Mouse (Mus musculus): ENCODE measurements at regions not wholly inside any gene's neighbourhood (a gene's known extent, or its start where the extent isn't known, plus 50 kb on each side); places are given as distances from the start of the nearest gene placed in this dataset.
A peak's percentile ranks its signal among the peaks of the same experiment; 100 is the strongest.

DNA sequence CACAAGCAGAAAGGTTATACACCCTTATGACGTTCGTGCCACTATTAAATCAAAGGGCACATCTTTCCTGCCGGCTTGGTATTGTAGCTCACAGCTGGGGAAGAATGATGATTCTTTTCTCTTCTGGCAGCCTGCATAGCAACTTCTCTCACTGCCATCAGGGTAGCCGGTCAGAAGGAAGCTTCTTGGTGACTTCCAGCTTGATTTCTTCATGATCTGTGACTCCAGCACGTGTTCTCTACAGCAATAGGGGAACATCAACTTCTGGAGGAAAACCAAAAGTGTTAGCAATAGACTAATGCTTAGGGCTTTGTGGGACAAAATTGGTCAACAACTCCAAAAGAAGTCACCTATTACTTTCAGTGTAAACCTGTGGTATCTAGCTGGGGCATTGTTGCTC, 202.9 kb upstream of the Rgs18 start:
- Histone ChIP-seq H3K27me3 (ENCODE audit: control insufficient read depth, insufficient read depth, low read length) (no peaks in the 10 kb centered on the region), H3K27ac (ENCODE audit: low read depth, low read length) (no peak overlapping the region), H3K4me3 (ENCODE audit: low read depth, low read length) (no peak overlapping the region), H3K4me2 (no peak overlapping the region), H3K36me3 (ENCODE audit: control insufficient read depth, insufficient read depth, low read length) (no peaks in the 10 kb centered on the region), H3K4me1 (ENCODE audit: control insufficient read depth, insufficient read depth, low read length) (no peaks in the 10 kb centered on the region), H3K9ac (ENCODE audit: low read depth, low read length) (no peak overlapping the region), H3K9me3 (replicated peaks; ENCODE audit: control insufficient read depth, low read length) (no peaks in the 10 kb centered on the region)
- WGBS (ENCODE audit: insufficient replicate concordance), result 69% methylated on average over 5 of the region's 5 CpGs
- ATAC-seq (replicated peaks; ENCODE audit: insufficient number of reproducible peaks, low FRiP score, low TSS enrichment), result no peak

GRCm38 (mm10) chr1:144965736-144966135, 190.5 kb upstream of the Rgs18 start:
- Histone ChIP-seq H3K4me1 (ENCODE audit: control insufficient read depth, insufficient read depth, low read length) (no peaks in the 10 kb centered on the region), H3K27ac (ENCODE audit: low read depth, low read length) (no peak overlapping the region), H3K9ac (ENCODE audit: low read depth, low read length) (no peak overlapping the region), H3K4me3 (ENCODE audit: low read depth, low read length) (no peak overlapping the region), H3K27me3 (ENCODE audit: control insufficient read depth, insufficient read depth, low read length) (no peaks in the 10 kb centered on the region), H3K36me3 (ENCODE audit: control insufficient read depth, insufficient read depth, low read length) (no peaks in the 10 kb centered on the region), H3K9me3 (replicated peaks; ENCODE audit: control insufficient read depth, low read length) (no peaks in the 10 kb centered on the region), H3K4me2 (no peak overlapping the region)
- ATAC-seq (replicated peaks; ENCODE audit: insufficient number of reproducible peaks, low FRiP score, low TSS enrichment), result peak; percentile 67
- WGBS (ENCODE audit: insufficient replicate concordance), result 41% methylated on average over 3 of the region's 3 CpGs

- H3K4me3 ChIP-seq (ENCODE audit: low read depth, low read length), result no peak overlapping the region
- H3K27ac ChIP-seq (ENCODE audit: low read depth, low read length), result no peak overlapping the region
- no peaks in the 10 kb centered on the region for H3K27me3 ChIP-seq (ENCODE audit: control insufficient read depth, insufficient read depth, low read length)
- no peaks in the 10 kb centered on the region for H3K4me1 ChIP-seq (ENCODE audit: control insufficient read depth, insufficient read depth, low read length)
- H3K4me2 ChIP-seq, result no peak overlapping the region
- no peak for ATAC-seq (replicated peaks; ENCODE audit: insufficient number of reproducible peaks, low FRiP score, low TSS enrichment)
- no peaks in the 10 kb centered on the region for H3K36me3 ChIP-seq (ENCODE audit: control insufficient read depth, insufficient read depth, low read length)
- WGBS (ENCODE audit: insufficient replicate concordance), result 83% methylated on average over 3 of the region's 3 CpGs
- no peak overlapping the region for H3K9ac ChIP-seq (ENCODE audit: low read depth, low read length)
- H3K9me3 ChIP-seq (replicated peaks; ENCODE audit: control insufficient read depth, low read length), result no peaks in the 10 kb centered on the region
These were observed 163.8 kb upstream of the Rgs18 start for GRCm38 (mm10) chr1:144939006-144939405.

GRCm38 (mm10) chr1:144926136-144926535, 150.9 kb upstream of the Rgs18 start:
- Histone ChIP-seq H3K27ac (ENCODE audit: low read depth, low read length) (no peak overlapping the region), H3K4me1 (ENCODE audit: control insufficient read depth, insufficient read depth, low read length) (no peaks in the 10 kb centered on the region), H3K4me3 (ENCODE audit: low read depth, low read length) (no peak overlapping the region), H3K27me3 (ENCODE audit: control insufficient read depth, insufficient read depth, low read length) (no peaks in the 10 kb centered on the region), H3K36me3 (ENCODE audit: control insufficient read depth, insufficient read depth, low read length) (no peaks in the 10 kb centered on the region), H3K4me2 (no peak overlapping the region), H3K9ac (ENCODE audit: low read depth, low read length) (no peak overlapping the region), H3K9me3 (replicated peaks; ENCODE audit: control insufficient read depth, low read length) (no peaks in the 10 kb centered on the region)
- ATAC-seq (replicated peaks; ENCODE audit: insufficient number of reproducible peaks, low FRiP score, low TSS enrichment), result no peak
- 66% methylated on average over 2 of the region's 2 CpGs for WGBS (ENCODE audit: insufficient replicate concordance)

DNA sequence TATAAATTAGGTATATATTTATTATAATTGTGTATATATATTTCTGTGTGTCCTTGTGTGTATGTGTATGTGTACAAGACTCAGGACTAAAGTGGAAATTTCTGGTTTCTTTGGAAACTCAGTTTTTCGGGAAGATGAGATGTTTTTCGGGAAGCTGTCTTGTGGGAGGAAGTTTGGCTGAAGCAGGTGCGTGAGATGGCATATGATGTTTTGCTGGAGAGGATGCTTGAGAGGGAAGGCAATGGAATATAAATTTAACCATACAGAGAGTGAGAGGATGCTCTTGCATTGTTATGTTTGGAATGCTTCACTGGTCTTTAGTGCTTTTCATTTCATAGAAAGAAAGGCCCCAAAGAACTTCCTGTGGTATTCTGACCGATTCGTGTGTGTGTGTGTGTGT, 141.3 kb upstream of the Rgs18 start:
- no peaks in the 10 kb centered on the region for H3K4me1 ChIP-seq (ENCODE audit: control insufficient read depth, insufficient read depth, low read length)
- no peak overlapping the region for H3K4me3 ChIP-seq (ENCODE audit: low read depth, low read length)
- no peak overlapping the region for H3K27ac ChIP-seq (ENCODE audit: low read depth, low read length)
- no peak overlapping the region for H3K9ac ChIP-seq (ENCODE audit: low read depth, low read length)
- H3K4me2 ChIP-seq, result no peak overlapping the region
- WGBS (ENCODE audit: insufficient replicate concordance), result 85% methylated on average over 5 of the region's 5 CpGs
- H3K9me3 ChIP-seq (replicated peaks; ENCODE audit: control insufficient read depth, low read length), result no peaks in the 10 kb centered on the region
- H3K36me3 ChIP-seq (ENCODE audit: control insufficient read depth, insufficient read depth, low read length), result no peaks in the 10 kb centered on the region
- H3K27me3 ChIP-seq (ENCODE audit: control insufficient read depth, insufficient read depth, low read length), result no peaks in the 10 kb centered on the region
- no peak for ATAC-seq (replicated peaks; ENCODE audit: insufficient number of reproducible peaks, low FRiP score, low TSS enrichment)

- H3K27ac ChIP-seq (ENCODE audit: low read depth, low read length), result no peak overlapping the region
- 39% methylated on average over 3 of the region's 3 CpGs for WGBS (ENCODE audit: insufficient replicate concordance)
- H3K36me3 ChIP-seq (ENCODE audit: control insufficient read depth, insufficient read depth, low read length), result no peaks in the 10 kb centered on the region
- H3K4me3 ChIP-seq (ENCODE audit: low read depth, low read length), result no peak overlapping the region
- H3K9me3 ChIP-seq (replicated peaks; ENCODE audit: control insufficient read depth, low read length), result no peaks in the 10 kb centered on the region
- ATAC-seq (replicated peaks; ENCODE audit: insufficient number of reproducible peaks, low FRiP score, low TSS enrichment), result no peak
- no peak overlapping the region for H3K4me2 ChIP-seq
- H3K4me1 ChIP-seq (ENCODE audit: control insufficient read depth, insufficient read depth, low read length), result no peaks in the 10 kb centered on the region
- no peak overlapping the region for H3K9ac ChIP-seq (ENCODE audit: low read depth, low read length)
- no peaks in the 10 kb centered on the region for H3K27me3 ChIP-seq (ENCODE audit: control insufficient read depth, insufficient read depth, low read length)
These were observed 127.8 kb upstream of the Rgs18 start for GRCm38 (mm10) chr1:144902987-144903386.

GRCm38 (mm10) chr1:144883633-144884032, 108.4 kb upstream of the Rgs18 start:
- no peak overlapping the region for H3K4me2 ChIP-seq
- no peaks in the 10 kb centered on the region for H3K36me3 ChIP-seq (ENCODE audit: control insufficient read depth, insufficient read depth, low read length)
- ATAC-seq (replicated peaks; ENCODE audit: insufficient number of reproducible peaks, low FRiP score, low TSS enrichment), result no peak
- H3K9ac ChIP-seq (ENCODE audit: low read depth, low read length), result no peak overlapping the region
- H3K9me3 ChIP-seq (replicated peaks; ENCODE audit: control insufficient read depth, low read length), result no peaks in the 10 kb centered on the region
- H3K27ac ChIP-seq (ENCODE audit: low read depth, low read length), result no peak overlapping the region
- no peak overlapping the region for H3K4me3 ChIP-seq (ENCODE audit: low read depth, low read length)
- 75% methylated on average over 2 of the region's 2 CpGs for WGBS (ENCODE audit: insufficient replicate concordance)
- no peaks in the 10 kb centered on the region for H3K4me1 ChIP-seq (ENCODE audit: control insufficient read depth, insufficient read depth, low read length)
- no peaks in the 10 kb centered on the region for H3K27me3 ChIP-seq (ENCODE audit: control insufficient read depth, insufficient read depth, low read length)

DNA sequence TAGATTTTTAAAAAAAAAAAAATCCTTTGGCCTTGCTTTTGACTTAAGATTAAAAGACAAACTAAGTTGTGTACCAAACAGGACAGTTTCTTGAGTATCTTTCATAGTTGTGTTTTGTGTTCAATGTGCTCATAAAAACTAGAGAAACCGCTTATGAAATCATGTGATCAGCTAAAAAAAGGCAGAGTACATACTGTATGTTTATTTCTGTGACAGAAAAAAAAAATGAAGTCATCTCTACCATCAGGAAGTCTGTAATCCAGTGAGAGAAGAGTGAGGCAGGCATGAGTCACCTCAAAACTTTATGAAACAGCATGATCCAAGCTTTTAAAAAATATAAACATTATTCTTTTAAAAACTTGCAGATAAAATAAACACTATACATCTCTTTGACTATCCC, 86.9 kb upstream of the Rgs18 start:
- H3K36me3 ChIP-seq (ENCODE audit: control insufficient read depth, insufficient read depth, low read length), result no peaks in the 10 kb centered on the region
- H3K4me2 ChIP-seq, result no peak overlapping the region
- 64% methylated on average over 1 of the region's 1 CpGs for WGBS (ENCODE audit: insufficient replicate concordance)
- H3K27me3 ChIP-seq (ENCODE audit: control insufficient read depth, insufficient read depth, low read length), result no peaks in the 10 kb centered on the region
- no peak overlapping the region for H3K9ac ChIP-seq (ENCODE audit: low read depth, low read length)
- no peaks in the 10 kb centered on the region for H3K4me1 ChIP-seq (ENCODE audit: control insufficient read depth, insufficient read depth, low read length)
- no peaks in the 10 kb centered on the region for H3K9me3 ChIP-seq (replicated peaks; ENCODE audit: control insufficient read depth, low read length)
- H3K4me3 ChIP-seq (ENCODE audit: low read depth, low read length), result no peak overlapping the region
- no peak overlapping the region for H3K27ac ChIP-seq (ENCODE audit: low read depth, low read length)
- ATAC-seq (replicated peaks; ENCODE audit: insufficient number of reproducible peaks, low FRiP score, low TSS enrichment), result no peak
